Mouse (Mus musculus): ENCODE measurements around the gene Mfsd4b5. TPM values are rescaled to one million over a fixed set of nuclear protein-coding genes. Genes with fewer than 3 reads are reported as not detected.
A peak's percentile ranks its signal among the peaks of the same experiment; 100 is the strongest.

Gene Mfsd4b5
- polyA plus RNA-seq, 1 experiment = 249 TPM

- Histone ChIP-seq H3K36me3 (ENCODE audit: control insufficient read depth, insufficient read depth, low read length) (peaks cover 2% of the 10 kb centered on the region; the same call in 1 of the 2 replicates), H3K4me3 (ENCODE audit: insufficient read depth, low read depth, low read length) (no peak overlapping the region), H3K27ac (ENCODE audit: insufficient read depth, low read depth, low read length) (no peak overlapping the region), H3K4me1 (ENCODE audit: control insufficient read depth, insufficient read depth, low read length) (peaks cover 3% of the 10 kb centered on the region; the same call in 1 of the 2 replicates), H3K27me3 (replicated peaks; ENCODE audit: control insufficient read depth, insufficient read depth, low read length) (no peaks in the 10 kb centered on the region)
- WGBS = 70% methylated on average over 2 of the region's 2 CpGs
- no peak for DNase-seq
- TF ChIP-seq CTCF (conservative IDR thresholded peaks at IDR 0.05; ENCODE audit: insufficient read depth, insufficient read length, low read depth, low read length) (no peak), POLR2A (IDR thresholded peaks at IDR 0.05; ENCODE audit: low read depth, low read length) (no peak)
These were observed 10.7 kb downstream of the Mfsd4b5 start for GRCm38 (mm10) chr10:39975771-39976170.

- DNase-seq = no peak
- H3K4me3 ChIP-seq (ENCODE audit: insufficient read depth, low read depth, low read length) = no peak overlapping the region
- H3K27ac ChIP-seq (ENCODE audit: insufficient read depth, low read depth, low read length) = no peak overlapping the region
- peaks cover 3% of the 10 kb centered on the region; the same call in 1 of the 2 replicates for H3K4me1 ChIP-seq (ENCODE audit: control insufficient read depth, insufficient read depth, low read length)
- H3K27me3 ChIP-seq (replicated peaks; ENCODE audit: control insufficient read depth, insufficient read depth, low read length) = no peaks in the 10 kb centered on the region
- no peak for TF ChIP-seq CTCF (conservative IDR thresholded peaks at IDR 0.05; ENCODE audit: insufficient read depth, insufficient read length, low read depth, low read length)
- TF ChIP-seq POLR2A (IDR thresholded peaks at IDR 0.05; ENCODE audit: low read depth, low read length) = no peak
- H3K36me3 ChIP-seq (ENCODE audit: control insufficient read depth, insufficient read depth, low read length) = peaks cover 2% of the 10 kb centered on the region; the same call in 1 of the 2 replicates
- WGBS = 52% methylated on average over 11 of the region's 11 CpGs
These were observed 11.5 kb downstream of the Mfsd4b5 start for GRCm38 (mm10) chr10:39974982-39975381.

- Histone ChIP-seq H3K27me3 (replicated peaks; ENCODE audit: control insufficient read depth, insufficient read depth, low read length) (no peaks in the 10 kb centered on the region), H3K27ac (ENCODE audit: insufficient read depth, low read depth, low read length) (no peak overlapping the region), H3K4me3 (ENCODE audit: insufficient read depth, low read depth, low read length) (no peak overlapping the region), H3K4me1 (ENCODE audit: control insufficient read depth, insufficient read depth, low read length) (peaks cover 7% of the 10 kb centered on the region; the same call in 1 of the 2 replicates), H3K36me3 (ENCODE audit: control insufficient read depth, insufficient read depth, low read length) (no peaks in the 10 kb centered on the region; the same call in 1 of the 2 replicates)
- no peak for DNase-seq
- TF ChIP-seq CTCF (conservative IDR thresholded peaks at IDR 0.05; ENCODE audit: insufficient read depth, insufficient read length, low read depth, low read length) (no peak), POLR2A (IDR thresholded peaks at IDR 0.05; ENCODE audit: low read depth, low read length) (no peak)
- WGBS = 83% methylated on average over 3 of the region's 3 CpGs
These were observed 18.9 kb downstream of the Mfsd4b5 start for GRCm38 (mm10) chr10:39967512-39967911.

DNA sequence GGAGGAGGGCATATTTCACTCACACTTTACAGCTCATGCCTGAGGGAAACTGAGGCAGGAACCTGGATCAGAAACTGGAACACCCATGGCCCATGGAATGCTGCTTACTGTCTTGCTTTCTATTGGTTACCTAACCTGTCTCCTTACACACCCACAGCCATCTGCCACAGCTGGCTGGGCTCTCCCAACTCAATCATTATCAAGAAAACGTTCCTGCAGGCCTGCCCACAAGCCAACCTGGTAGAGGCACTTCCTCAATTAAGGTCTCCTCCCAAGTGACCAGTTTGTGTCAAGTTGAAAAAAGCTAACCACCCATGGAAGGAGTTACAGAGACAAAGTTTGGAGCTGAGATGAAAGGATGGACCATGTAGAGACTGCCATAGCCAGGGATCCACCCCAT lies 24.5 kb downstream of the Mfsd4b5 start:
- TF ChIP-seq POLR2A (IDR thresholded peaks at IDR 0.05; ENCODE audit: low read depth, low read length) = no peak
- no peak for TF ChIP-seq CTCF (conservative IDR thresholded peaks at IDR 0.05; ENCODE audit: insufficient read depth, insufficient read length, low read depth, low read length)

GRCm38 (mm10) chr10:39960441-39960822 lies 26.0 kb downstream of the Mfsd4b5 start:
- WGBS = 39% methylated on average over 11 of the region's 11 CpGs
- Histone ChIP-seq H3K27me3 (replicated peaks; ENCODE audit: control insufficient read depth, insufficient read depth, low read length) (no peaks in the 10 kb centered on the region), H3K27ac (ENCODE audit: insufficient read depth, low read depth, low read length) (peak overlapping the region; percentile 10; the same call in 1 of the 2 replicates), H3K36me3 (ENCODE audit: control insufficient read depth, insufficient read depth, low read length) (no peaks in the 10 kb centered on the region), H3K4me1 (ENCODE audit: control insufficient read depth, insufficient read depth, low read length) (peaks cover 7% of the 10 kb centered on the region; the same call in 1 of the 2 replicates), H3K4me3 (ENCODE audit: insufficient read depth, low read depth, low read length) (no peak overlapping the region)
- TF ChIP-seq POLR2A (IDR thresholded peaks at IDR 0.05; ENCODE audit: low read depth, low read length) (no peak), CTCF (conservative IDR thresholded peaks at IDR 0.05; ENCODE audit: insufficient read depth, insufficient read length, low read depth, low read length) (no peak)
- no peak for DNase-seq

More for the DNA sequence above, 24.5 kb downstream of the Mfsd4b5 start:
- 26% methylated on average over 1 of the region's 1 CpGs for WGBS
- no peak overlapping the region for H3K4me3 ChIP-seq (ENCODE audit: insufficient read depth, low read depth, low read length)
- DNase-seq = no peak
- peaks cover 13% of the 10 kb centered on the region; the same call in 1 of the 2 replicates for H3K4me1 ChIP-seq (ENCODE audit: control insufficient read depth, insufficient read depth, low read length)
- no peaks in the 10 kb centered on the region; the same call in 1 of the 2 replicates for H3K36me3 ChIP-seq (ENCODE audit: control insufficient read depth, insufficient read depth, low read length)
- no peaks in the 10 kb centered on the region for H3K27me3 ChIP-seq (replicated peaks; ENCODE audit: control insufficient read depth, insufficient read depth, low read length)
- no peak overlapping the region for H3K27ac ChIP-seq (ENCODE audit: insufficient read depth, low read depth, low read length)

DNA sequence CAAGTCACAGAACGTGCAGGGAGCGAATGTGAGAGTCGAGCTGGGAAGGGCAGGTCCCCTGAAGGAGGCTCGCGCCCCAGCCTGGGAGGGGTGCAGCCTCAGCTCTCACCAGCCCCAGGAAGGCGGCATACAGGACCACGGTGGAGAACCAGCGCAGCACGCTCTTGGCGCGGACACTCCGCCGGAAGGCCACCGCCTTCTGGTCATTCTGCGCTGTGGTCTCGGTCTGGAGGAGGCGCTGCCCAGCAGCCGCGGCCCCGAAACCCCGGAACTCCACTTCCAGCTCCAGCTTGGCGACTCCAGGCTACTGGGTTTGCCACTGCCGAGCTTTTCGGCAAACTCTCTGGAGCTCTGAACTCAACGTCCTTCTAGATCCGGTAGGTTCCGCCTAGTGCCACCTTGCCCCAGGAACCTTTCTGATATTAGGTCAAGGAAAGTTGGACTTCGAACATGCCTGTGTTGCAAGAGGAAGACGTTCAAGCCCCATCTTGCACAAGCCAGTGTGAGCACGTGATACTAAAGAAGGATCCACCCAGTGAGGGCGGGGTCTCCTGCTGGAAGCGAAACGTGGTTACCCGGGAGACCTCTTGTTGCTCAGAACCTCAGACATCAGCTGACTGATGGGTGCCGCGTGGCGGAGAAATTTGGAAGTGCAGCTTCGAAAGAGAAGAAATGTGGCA lies 26.5 kb downstream of the Mfsd4b5 start, which contains the start of gene Mfsd4b3:
Mfsd4b3 (minus strand) TSS at position 393 of the 680 bp plus-strand sequence.
- peak; percentile 85 for TF ChIP-seq CTCF (conservative IDR thresholded peaks at IDR 0.05; ENCODE audit: insufficient read depth, insufficient read length, low read depth, low read length)
- no peak for TF ChIP-seq POLR2A (IDR thresholded peaks at IDR 0.05; ENCODE audit: low read depth, low read length)
- H3K36me3 ChIP-seq (ENCODE audit: control insufficient read depth, insufficient read depth, low read length) = no peaks in the 10 kb centered on the region
- H3K27ac ChIP-seq (ENCODE audit: insufficient read depth, low read depth, low read length) = peak within 1 kb of the TSS; percentile 55
- H3K4me3 ChIP-seq (ENCODE audit: insufficient read depth, low read depth, low read length) = peak within 1 kb of the TSS; percentile 48
- no peaks in the 10 kb centered on the region for H3K27me3 ChIP-seq (replicated peaks; ENCODE audit: control insufficient read depth, insufficient read depth, low read length)
- WGBS = under 1% methylated on average over 38 of the region's 38 CpGs
- peaks cover 6% of the 10 kb centered on the region; the same call in 1 of the 2 replicates for H3K4me1 ChIP-seq (ENCODE audit: control insufficient read depth, insufficient read depth, low read length)
- DNase-seq = peak; percentile 99

DNA sequence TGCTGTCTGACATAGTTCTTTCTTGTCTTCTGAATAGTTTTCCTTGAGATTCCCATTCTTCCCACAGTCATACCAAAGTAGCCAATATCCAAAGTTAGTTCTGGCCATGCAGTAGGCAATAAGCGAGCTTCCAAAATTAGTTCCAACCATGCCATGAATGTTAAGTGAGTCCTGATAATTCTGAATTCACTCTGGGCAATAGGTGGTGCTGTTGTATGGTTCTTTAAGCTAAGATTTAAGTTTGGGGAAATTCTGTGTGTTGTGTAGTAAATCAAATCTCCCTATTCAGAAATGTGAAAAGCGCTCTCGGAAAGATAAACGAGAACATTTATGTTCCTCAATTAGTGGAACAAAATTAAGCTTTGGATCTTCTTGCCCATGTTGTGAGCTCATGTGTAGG lies 28.2 kb downstream of the Mfsd4b5 start:
- peak; percentile 42 for DNase-seq
- H3K27ac ChIP-seq (ENCODE audit: insufficient read depth, low read depth, low read length) = no peak overlapping the region
- WGBS = 36% methylated on average over 4 of the region's 4 CpGs
- no peaks in the 10 kb centered on the region for H3K36me3 ChIP-seq (ENCODE audit: control insufficient read depth, insufficient read depth, low read length)
- H3K4me1 ChIP-seq (ENCODE audit: control insufficient read depth, insufficient read depth, low read length) = peaks cover 6% of the 10 kb centered on the region; the same call in 1 of the 2 replicates
- H3K27me3 ChIP-seq (replicated peaks; ENCODE audit: control insufficient read depth, insufficient read depth, low read length) = no peaks in the 10 kb centered on the region
- H3K4me3 ChIP-seq (ENCODE audit: insufficient read depth, low read depth, low read length) = no peak overlapping the region
- TF ChIP-seq CTCF (conservative IDR thresholded peaks at IDR 0.05; ENCODE audit: insufficient read depth, insufficient read length, low read depth, low read length) = no peak
- no peak for TF ChIP-seq POLR2A (IDR thresholded peaks at IDR 0.05; ENCODE audit: low read depth, low read length)

All from kidney, adult 2 months (tissue).